Mouse (Mus musculus) liver, adult 10 weeks (tissue): ENCODE results near the gene Gm10424. TPM values are rescaled to one million over a fixed set of nuclear protein-coding genes. Genes with fewer than 3 reads are reported as not detected.

Experiments used
- polyA plus RNA-seq: library from polyadenylated mRNA; stranded (reverse); fragments of 350-450 nt; fragmentation: Illumina TruSeq; extraction: RNeasy Lipid Tissue Mini Kit (QIAGEN cat#74804); gene quantifications from one replicate; pipeline ENCODE4 v1.2.3, GENCODE M21; 2014; ENCODE audit warnings: low read depth, low replicate concordance

The Gm10424 gene
- not detected for polyA plus RNA-seq

GRCm38 (mm10) chr5:95272668-95273067 is at the start of gene Gm10424:
Gene Gm10424, minus strand, starts transcription at chr5:95272768.

GRCm38 (mm10) chr5:95305611-95306010 is 33.0 kb upstream of the Gm10424 start, which contains the start of gene Gm3259:
Gene Gm3259, plus strand, starts transcription at chr5:95305911.

Other genes starting within 250 kb of the Gm10424 start
- gene Gm7942, start 165.8 kb downstream of the Gm10424 start, polyA plus RNA-seq: not detected
- gene Gm16513, start 90.1 kb downstream of the Gm10424 start, polyA plus RNA-seq: not detected
- gene Gm3259, start 33.1 kb upstream of the Gm10424 start, polyA plus RNA-seq: not detected
- not detected for gene D5Ertd577e, start 184.0 kb upstream of the Gm10424 start, polyA plus RNA-seq
- gene Gm3286, start 238.0 kb upstream of the Gm10424 start, polyA plus RNA-seq: not detected